Mouse (Mus musculus) liver, adult 2 months (tissue): ENCODE measurements around the gene Mrps2. TPM values are rescaled to one million over a fixed set of nuclear protein-coding genes. Genes with fewer than 3 reads are reported as not detected.

ENCODE experiments used
- DNase-seq: peaks from one replicate; pipeline ENCODE4 v3.0.0-alpha.2; 2011; ENCODE audit warnings: low read depth, low spot score; ENCODE audit errors: extremely low read depth
- H3K27ac ChIP-seq: fragments of 200-500 bp; replicated peaks from 2 replicates; pipeline ENCODE4 v1.5.1; 2012; ENCODE audit warnings: low read depth, mild to moderate bottlenecking, control low read depth, inconsistent platforms, low read length; ENCODE audit not compliant: insufficient read depth
- H3K27me3 ChIP-seq: fragments of 200-500 bp; 2 replicates; pipeline ENCODE4 v1.6.1; 2012; ENCODE audit warnings: mild to moderate bottlenecking, moderate library complexity, low read length, inconsistent platforms; ENCODE audit not compliant: control insufficient read depth, insufficient read depth
- H3K36me3 ChIP-seq: fragments of 200-500 bp; 2 replicates; pipeline ENCODE4 v1.6.1; 2012; ENCODE audit warnings: low read length, inconsistent platforms; ENCODE audit not compliant: control insufficient read depth, insufficient read depth
- H3K4me1 ChIP-seq: fragments of 200-500 bp; 2 replicates; pipeline ENCODE4 v1.6.1; 2011; ENCODE audit warnings: low read length; ENCODE audit not compliant: control insufficient read depth, insufficient read depth
- H3K4me3 ChIP-seq: fragments of 200-500 bp; 2 replicates; pipeline ENCODE4 v1.5.1; 2011; ENCODE audit warnings: low read depth, mild to moderate bottlenecking, control low read depth, low read length, moderate library complexity; ENCODE audit not compliant: insufficient read depth
- H3K79me2 ChIP-seq: fragments of 200-500 bp; 2 replicates; pipeline ENCODE4 v1.6.1; 2012; ENCODE audit warnings: inconsistent platforms, mild to moderate bottlenecking, low read length, moderate library complexity; ENCODE audit not compliant: control insufficient read depth, insufficient read depth
- H3K9ac ChIP-seq: fragments of 200-500 bp; 2 replicates; pipeline ENCODE4 v1.6.1; 2012; ENCODE audit warnings: low read depth, mild to moderate bottlenecking, control low read depth, inconsistent platforms, low read length
- CTCF ChIP-seq: fragments of 200-500 bp; IDR thresholded peaks from 2 replicates; pipeline ENCODE4 v1.5.1; 2011; ENCODE audit warnings: low read depth, low read length, control low read depth
- POLR2A ChIP-seq: fragments of 200-500 bp; IDR thresholded peaks from 2 replicates; pipeline ENCODE4 v1.6.1; 2011; ENCODE audit warnings: low read length, control low read depth; ENCODE audit not compliant: insufficient read depth; ENCODE audit errors: extremely low read depth
- WGBS: fragments of 180-500 bp; shearing (Covaris S2); methylation state at CpG from one replicate; pipeline ENCODE4 v1.1.7; 2018; 5-methylcytosine and 5-hydroxymethylcytosine counted together
- polyA plus RNA-seq: library from polyadenylated mRNA; depleted of rRNA; stranded (reverse); fragments of >200 nt; gene quantifications from 2 replicates; pipeline ENCODE4 v1.2.3, GENCODE M21; 2012
- total RNA-seq: library from RNA; depleted of rRNA; stranded (reverse); fragments of >200 nt; gene quantifications from 2 replicates; pipeline ENCODE4 v1.2.3, GENCODE M21; 2014

Gene Mrps2
- total and polyA plus RNA-seq, 2 experiments: 10.9 to 52.3 TPM

DNA sequence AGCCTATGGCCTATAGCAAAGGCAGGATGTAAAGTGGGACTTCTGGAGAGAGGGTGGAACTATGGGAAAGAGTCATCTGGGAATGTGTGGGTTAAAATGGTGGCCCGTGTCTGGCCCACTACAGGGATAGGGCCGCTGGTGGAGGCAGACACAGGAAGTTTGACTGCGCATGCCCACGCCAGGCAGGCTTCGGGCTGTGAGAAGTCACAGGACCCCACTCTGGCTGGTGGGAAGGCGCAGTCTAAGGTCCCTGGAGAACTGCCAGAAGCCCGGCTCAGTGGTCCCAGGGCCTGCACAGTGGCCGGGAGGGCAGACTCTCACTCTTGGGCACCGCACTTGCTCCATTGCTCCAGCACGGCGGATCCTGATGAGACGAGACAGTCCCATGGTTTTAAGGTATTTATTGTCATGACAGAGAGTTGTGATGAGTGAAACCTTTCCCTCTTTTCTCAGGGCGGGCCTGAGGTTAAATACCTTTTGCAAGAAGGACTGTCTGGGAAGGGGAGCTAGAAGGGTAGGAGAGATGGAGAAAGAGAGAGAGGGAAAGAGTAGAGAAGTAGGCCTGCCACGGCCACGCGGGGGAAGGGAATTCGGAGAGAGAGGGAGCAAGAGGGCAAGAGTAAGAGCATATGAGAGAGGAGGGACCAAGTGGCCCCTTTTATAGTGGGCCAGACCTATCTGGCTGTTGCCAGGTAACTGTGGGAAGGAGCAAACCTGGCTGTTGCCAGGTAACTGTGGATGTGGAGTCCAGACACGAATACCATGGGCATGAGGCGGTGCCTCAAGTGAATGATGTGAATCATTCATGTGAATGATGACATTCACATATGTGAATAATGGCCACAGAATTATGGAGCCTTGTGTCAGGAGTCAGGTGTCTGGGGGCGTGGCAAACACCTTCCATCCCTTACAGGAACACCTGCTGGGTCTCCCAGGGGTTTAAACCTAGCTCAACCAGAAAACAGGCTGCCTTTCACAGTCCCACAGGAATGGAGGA lies 11.6 kb downstream of the Mrps2 start:
- no peaks in the 10 kb centered on the region for H3K4me1 ChIP-seq
- H3K27me3 ChIP-seq: no peaks in the 10 kb centered on the region; the same call in 1 of the 2 replicates
- no peak overlapping the region for H3K27ac ChIP-seq
- peak overlapping the region; percentile 54; the same call in 1 of the 2 replicates for H3K4me3 ChIP-seq
- no peaks in the 10 kb centered on the region for H3K79me2 ChIP-seq
- H3K9ac ChIP-seq: no peak overlapping the region
- H3K36me3 ChIP-seq: no peaks in the 10 kb centered on the region
- WGBS: 75% methylated on average over 20 of the region's 20 CpGs
- no peak for TF ChIP-seq CTCF
- TF ChIP-seq POLR2A: no peak
- no peak for DNase-seq

DNA sequence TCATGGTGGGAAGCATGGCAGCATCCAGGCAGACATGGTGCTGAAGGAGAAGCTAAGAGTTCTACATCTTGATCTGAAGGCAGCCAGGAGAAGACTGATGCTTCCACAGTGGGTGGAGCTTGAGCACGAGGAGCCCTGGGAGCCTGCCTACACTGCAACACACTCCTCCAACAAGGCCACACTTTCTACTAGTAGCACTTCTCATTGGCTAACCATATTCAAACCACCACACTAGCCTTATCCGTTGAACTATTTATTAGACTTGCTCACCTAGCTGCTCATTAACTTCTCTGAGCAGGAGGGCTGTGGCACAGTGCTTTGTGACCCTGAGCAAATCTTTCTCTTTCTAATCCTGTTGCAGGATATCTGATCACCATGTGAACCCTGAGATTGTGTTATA lies 16.0 kb downstream of the Mrps2 start:
- H3K9ac ChIP-seq: no peak overlapping the region
- DNase-seq: no peak

DNA sequence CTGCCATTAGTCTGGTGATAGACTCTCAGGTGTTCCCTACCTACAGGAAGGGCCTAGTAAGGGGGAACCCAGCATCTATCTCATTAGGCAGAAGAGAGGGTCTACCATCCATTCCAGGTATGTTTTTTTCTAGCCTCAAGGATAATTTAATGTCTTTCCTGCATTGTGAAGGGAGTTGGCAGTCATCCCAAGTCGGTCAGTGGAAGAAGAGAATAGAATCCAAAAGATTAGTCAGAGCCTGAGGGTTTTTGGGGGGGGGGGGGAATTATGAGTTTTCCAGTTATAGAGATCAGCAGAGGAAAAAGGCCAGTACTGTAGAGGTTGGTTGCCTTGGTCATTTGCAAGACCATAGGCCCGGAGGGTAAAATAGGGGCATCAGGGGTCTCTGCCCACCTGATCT lies 26.7 kb downstream of the Mrps2 start:
- Histone ChIP-seq H3K4me3 (no peak overlapping the region), H3K36me3 (no peaks in the 10 kb centered on the region), H3K4me1 (no peaks in the 10 kb centered on the region), H3K27me3 (no peaks in the 10 kb centered on the region), H3K9ac (no peak overlapping the region), H3K27ac (no peak overlapping the region), H3K79me2 (no peaks in the 10 kb centered on the region)
- DNase-seq: no peak
- 80% methylated on average over 2 of the region's 2 CpGs for WGBS
- no peak for TF ChIP-seq CTCF
- TF ChIP-seq POLR2A: no peak

More for the DNA sequence above, 16.0 kb downstream of the Mrps2 start:
- no peak for TF ChIP-seq POLR2A
- no peak for TF ChIP-seq CTCF
- no peaks in the 10 kb centered on the region for H3K36me3 ChIP-seq
- no peaks in the 10 kb centered on the region for H3K79me2 ChIP-seq
- no peak overlapping the region for H3K27ac ChIP-seq
- WGBS: 43% methylated on average over 2 of the region's 2 CpGs
- H3K4me1 ChIP-seq: no peaks in the 10 kb centered on the region
- H3K27me3 ChIP-seq: no peaks in the 10 kb centered on the region; the same call in 1 of the 2 replicates
- H3K4me3 ChIP-seq: no peak overlapping the region

GRCm38 (mm10) chr2:28495207-28495756 lies 27.4 kb downstream of the Mrps2 start:
- Histone ChIP-seq H3K27ac (no peak overlapping the region), H3K79me2 (no peaks in the 10 kb centered on the region), H3K9ac (no peak overlapping the region), H3K36me3 (no peaks in the 10 kb centered on the region), H3K27me3 (no peaks in the 10 kb centered on the region), H3K4me1 (no peaks in the 10 kb centered on the region), H3K4me3 (no peak overlapping the region)
- 76% methylated on average over 14 of the region's 14 CpGs for WGBS
- TF ChIP-seq POLR2A: no peak
- TF ChIP-seq CTCF: no peak
- DNase-seq: peak; percentile 22

- no peak overlapping the region for H3K4me3 ChIP-seq
- no peak for DNase-seq
- H3K79me2 ChIP-seq: no peaks in the 10 kb centered on the region
- H3K9ac ChIP-seq: no peak overlapping the region
- no peak overlapping the region for H3K27ac ChIP-seq
- 85% methylated on average over 16 of the region's 16 CpGs for WGBS
- H3K27me3 ChIP-seq: no peaks in the 10 kb centered on the region
- TF ChIP-seq POLR2A: no peak
- TF ChIP-seq CTCF: no peak
- H3K4me1 ChIP-seq: no peaks in the 10 kb centered on the region
- H3K36me3 ChIP-seq: no peaks in the 10 kb centered on the region
Observed at GRCm38 (mm10) chr2:28495801-28496595, 28.1 kb downstream of the Mrps2 start.
